Mouse (Mus musculus): ENCODE measurements around the gene Wnt9a.

Gene Wnt9a

GRCm38 (mm10) chr11:59302700-59303569, 3.8 kb upstream of the Wnt9a start:
- peak; percentile 85 to 92 for DNase-seq (ENCODE audit: low spot score in 2 of 2)

DNA sequence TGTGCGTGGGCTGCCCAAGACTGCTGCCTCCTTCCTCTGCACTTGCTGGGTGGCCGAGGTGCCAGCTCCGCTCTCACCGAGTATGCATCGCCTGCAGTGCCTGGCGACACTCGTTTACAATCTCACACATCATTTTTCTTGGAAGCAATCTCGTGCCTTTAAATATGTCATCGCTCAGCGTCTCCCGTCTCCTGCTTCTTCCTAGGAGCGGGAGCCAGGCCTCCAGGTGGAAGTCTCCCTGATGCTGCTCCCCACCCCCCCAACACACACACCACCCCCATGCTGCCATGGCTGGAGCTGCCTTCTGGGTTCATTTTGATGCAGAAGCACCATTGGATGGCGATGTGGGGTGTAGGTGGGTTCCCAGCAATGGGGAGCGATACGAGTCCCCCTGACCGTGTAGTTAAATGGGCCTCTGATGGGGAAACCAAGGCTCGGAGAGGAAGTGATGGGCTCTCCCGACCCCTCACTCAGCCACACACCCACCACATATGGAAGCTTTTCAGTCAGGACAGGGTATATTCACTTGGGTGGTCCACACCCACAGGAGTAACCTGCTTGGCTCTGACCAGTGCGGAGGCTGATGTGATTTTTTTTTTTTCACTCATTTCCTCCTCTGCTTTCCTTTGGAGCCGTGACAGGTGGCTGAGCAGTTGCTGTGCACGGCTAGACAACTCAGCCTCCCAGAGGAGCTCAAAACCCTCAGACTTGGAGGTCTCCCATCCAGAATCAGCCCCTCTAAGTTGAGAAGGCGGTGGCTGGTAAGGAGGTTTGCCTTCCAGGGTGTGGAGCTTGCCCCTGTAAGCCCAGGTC, 1.5 kb upstream of the Wnt9a start:
- DNase-seq (ENCODE audit: low spot score in 2 of 2), result peak; percentile 68 to 75

GRCm38 (mm10) chr11:59305821-59306215, 910 bp upstream of the Wnt9a start:
- peak in 1 of 2 experiments; percentile 60 for DNase-seq (ENCODE audit: low spot score in 2 of 2)

DNA sequence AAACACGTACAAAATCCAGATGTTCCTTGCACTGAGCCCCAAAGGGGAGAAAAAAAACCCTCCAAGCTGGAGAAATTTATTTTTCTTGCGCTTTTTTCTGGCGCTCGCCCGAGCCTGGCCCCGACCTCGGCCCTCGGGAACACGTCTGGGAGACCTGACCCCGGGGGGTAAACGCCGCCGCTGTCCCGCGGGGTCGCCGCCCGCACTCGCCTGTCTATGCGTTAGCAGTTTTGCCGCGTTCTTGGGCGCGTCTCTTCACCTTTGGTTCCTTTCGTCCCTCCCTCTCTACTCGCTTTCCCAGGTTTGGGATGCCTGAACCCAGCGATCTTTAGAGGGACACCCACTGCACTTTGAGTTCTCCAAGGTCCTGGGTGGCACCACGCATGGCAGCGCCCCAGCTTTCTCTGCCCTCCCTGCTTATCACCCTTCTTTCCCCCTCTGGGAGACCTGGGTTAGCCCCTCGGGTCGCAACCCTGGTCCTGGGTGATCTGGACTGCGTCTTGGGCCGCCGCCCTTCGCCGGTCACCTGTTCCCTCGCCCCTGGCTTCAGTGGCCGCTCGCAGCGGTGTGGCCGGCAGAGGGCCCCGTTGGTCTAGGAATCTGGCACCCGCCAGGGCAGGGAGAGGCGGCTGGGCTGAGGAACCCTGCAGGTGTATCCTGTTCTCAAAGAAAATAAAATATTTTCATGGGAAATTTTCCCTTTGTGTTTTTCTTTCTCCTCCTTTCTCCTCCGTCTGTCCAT, 865 bp downstream of the Wnt9a start:
- peak; percentile 83 for DNase-seq (ENCODE audit: low spot score in 2 of 2)

DNA sequence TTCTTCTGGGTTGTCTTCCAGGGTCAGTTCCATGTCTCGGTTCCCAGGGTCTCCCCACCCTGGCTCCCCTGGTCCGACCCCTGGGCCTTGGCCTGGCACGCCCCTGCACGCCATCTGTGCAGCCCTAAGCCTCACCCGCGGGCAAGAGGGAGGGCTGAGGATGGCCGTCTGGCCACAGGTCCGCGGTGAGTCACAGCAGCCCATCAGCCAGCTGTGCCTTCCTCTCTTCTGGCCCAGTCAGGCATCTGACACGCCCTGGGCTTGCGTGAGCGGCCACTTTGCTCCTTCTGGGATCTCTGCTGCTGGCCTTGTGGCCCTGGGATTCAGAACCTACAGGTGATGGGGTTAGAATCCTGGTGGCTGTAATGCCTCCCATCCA, 1.4 kb downstream of the Wnt9a start:
- DNase-seq (ENCODE audit: low spot score in 2 of 2), result no peak

GRCm38 (mm10) chr11:59308625-59309024, 1.9 kb downstream of the Wnt9a start:
- DNase-seq (ENCODE audit: low spot score in 2 of 2), result no peak

GRCm38 (mm10) chr11:59309106-59309805, 2.5 kb downstream of the Wnt9a start:
- no peak for DNase-seq (ENCODE audit: low spot score in 2 of 2)

GRCm38 (mm10) chr11:59309976-59310375, 3.2 kb downstream of the Wnt9a start:
- DNase-seq (ENCODE audit: low spot score in 2 of 2), result no peak

GRCm38 (mm10) chr11:59312060-59312459, 5.3 kb downstream of the Wnt9a start:
- no peak for DNase-seq (ENCODE audit: low spot score in 2 of 2)

- no peak for DNase-seq (ENCODE audit: low spot score in 2 of 2)
Measured at GRCm38 (mm10) chr11:59312501-59312900, 5.8 kb downstream of the Wnt9a start.

DNA sequence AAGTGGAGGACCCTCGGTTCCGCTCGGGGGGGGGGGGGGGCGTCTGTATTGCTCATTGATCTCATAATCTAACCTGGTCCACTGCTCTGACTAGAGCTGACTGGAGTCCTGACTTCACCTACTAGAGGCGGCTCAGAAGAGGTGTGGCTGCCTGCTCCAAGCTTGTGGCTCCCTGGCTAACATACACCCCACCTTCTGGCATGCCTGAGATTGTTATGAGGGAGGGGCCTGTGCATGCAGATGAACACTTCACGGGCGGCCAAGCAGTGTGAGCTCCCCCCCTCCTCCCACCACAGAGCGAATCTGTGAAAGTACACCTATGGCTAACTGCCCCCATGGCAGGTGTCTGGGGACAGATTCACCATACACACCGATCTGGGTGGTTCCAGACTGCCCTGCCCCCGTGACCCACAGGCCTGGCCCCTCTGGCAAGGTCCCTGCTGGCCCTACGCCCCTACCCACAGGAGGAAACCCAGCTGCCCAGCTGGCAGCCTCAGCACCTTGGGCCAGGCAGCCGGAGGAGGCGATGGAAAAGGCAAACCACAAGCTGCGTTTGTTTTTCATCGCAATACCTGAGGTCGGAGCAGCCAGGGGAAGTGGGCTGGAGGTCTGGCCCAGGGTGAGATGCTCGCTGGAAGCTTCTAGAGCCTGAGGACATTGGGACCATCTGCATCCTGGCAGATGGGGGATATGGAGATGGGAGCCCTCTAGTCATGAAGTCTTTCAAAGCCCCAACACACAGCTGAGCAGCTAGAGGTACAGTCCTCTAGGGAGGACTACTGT, 6.5 kb downstream of the Wnt9a start:
- DNase-seq (ENCODE audit: low spot score in 2 of 2), result no peak

DNA sequence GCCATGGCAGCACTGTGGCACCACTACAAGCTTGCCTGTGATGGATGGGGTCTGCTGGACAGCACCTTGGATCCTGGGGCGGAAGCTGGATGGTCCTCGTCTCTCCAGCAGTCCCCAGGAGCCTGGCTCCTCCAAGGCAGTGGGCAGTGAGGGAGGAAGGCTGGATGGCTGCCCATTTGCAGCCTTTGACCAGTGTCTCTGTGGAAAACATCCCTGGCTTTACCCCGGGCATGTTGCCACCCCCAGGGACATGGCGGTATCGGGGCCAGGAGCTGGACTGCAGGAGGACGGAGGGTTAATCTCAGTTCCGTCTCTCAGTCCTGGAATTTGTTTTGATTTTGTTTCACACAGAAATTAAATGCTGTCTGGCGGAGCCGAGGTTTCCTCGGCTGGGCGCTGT, 7.2 kb downstream of the Wnt9a start:
- DNase-seq (ENCODE audit: low spot score in 2 of 2), result no peak

DNA sequence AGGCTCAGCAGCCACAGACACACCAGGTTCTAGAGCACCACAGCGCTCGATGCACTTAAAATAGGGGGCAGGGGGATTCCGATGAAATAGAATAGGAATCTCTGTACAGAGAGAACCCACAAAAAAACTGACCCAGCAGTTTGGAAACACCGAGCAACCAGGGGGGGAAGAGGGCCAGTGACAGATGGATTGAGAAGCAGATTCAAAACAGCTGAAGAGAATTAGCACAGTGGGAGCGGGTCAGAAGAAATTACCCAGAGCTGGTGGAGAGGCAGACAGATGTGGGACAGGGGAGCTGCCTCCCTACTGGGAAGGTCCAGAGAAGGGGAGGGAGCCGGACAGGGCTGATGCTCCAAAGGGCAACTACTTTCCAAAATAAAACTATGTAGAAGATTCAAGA, 9.8 kb downstream of the Wnt9a start:
- no peak for DNase-seq (ENCODE audit: low spot score in 2 of 2)

DNA sequence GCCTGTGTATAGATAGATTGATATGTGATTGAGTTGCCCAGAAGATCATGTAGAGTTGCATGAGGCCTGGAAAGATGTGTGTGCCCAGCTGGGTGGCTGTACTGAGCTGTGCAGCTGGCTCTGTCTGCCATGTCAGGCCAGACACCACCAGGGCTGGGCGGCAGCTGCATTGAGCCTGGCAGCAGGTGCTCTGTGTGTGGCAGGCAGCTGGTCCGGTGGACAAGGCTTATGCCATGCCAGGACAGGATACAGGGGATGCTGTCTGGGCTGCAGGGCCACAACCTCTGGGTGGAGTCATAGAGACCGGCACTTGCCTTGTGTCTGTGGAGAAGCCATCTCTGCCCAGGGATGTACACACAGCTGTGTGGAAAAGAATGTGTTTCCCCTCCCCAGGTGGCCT, 16.3 kb downstream of the Wnt9a start:
- DNase-seq (ENCODE audit: low spot score in 2 of 2), result no peak

- DNase-seq (ENCODE audit: low spot score in 2 of 2), result no peak
Measured at GRCm38 (mm10) chr11:59324777-59325176, 18.0 kb downstream of the Wnt9a start.

DNA sequence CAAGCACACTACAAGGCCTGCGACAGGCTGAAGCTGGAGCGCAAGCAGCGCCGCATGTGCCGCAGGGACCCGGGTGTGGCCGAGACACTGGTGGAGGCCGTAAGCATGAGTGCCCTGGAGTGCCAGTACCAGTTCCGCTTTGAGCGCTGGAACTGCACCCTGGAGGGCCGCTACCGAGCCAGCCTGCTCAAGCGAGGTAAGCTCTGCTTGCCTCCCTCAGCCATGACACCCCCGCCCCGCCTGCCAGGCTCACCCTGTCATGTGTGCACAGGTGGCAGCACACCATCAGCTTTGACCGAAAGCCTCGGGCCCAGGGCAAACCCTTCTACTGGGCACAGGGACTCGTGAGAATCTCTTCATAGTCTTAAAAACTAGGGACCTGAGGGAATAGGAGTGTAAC, 20.9 kb downstream of the Wnt9a start:
- DNase-seq (ENCODE audit: low spot score in 2 of 2), result no peak

- DNase-seq (ENCODE audit: low spot score in 2 of 2), result peak in 1 of 2 experiments; percentile 31
Measured at GRCm38 (mm10) chr11:59329616-59330015, 22.9 kb downstream of the Wnt9a start.

GRCm38 (mm10) chr11:59330560-59330959, 23.8 kb downstream of the Wnt9a start:
- peak; percentile 66 to 74 for DNase-seq (ENCODE audit: low spot score in 2 of 2)

- DNase-seq (ENCODE audit: low spot score in 2 of 2), result no peak
Measured at GRCm38 (mm10) chr11:59331167-59331869, 24.6 kb downstream of the Wnt9a start.

DNA sequence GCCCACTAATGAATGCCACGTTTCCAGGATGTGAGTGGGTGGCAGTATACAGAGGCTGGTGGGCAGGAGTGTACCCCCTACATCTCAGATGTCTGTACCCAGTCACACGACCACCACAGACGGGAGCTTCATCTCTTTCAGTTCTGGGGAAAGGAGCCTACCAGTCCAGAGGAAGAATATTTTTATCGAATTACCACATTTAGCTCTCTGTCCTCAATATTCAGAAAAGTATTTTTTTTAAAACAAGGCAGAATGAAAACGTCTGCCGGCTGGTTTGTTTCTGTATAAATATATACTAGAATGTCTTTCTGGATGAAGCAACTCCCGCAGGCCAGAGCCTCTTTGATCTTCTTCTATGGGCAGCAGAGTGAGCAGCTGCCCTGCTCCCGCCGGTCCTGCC, 26.2 kb downstream of the Wnt9a start:
- DNase-seq (ENCODE audit: low spot score in 2 of 2), result peak in 1 of 2 experiments; percentile 47
